Mouse (Mus musculus) cerebellum, adult 9-10 months (tissue): ENCODE results near the gene Tmem200b.

ENCODE experiments used
- DNase-seq: peaks from one replicate; pipeline ENCODE4 v3.0.0; 2022

Gene Tmem200b

DNA sequence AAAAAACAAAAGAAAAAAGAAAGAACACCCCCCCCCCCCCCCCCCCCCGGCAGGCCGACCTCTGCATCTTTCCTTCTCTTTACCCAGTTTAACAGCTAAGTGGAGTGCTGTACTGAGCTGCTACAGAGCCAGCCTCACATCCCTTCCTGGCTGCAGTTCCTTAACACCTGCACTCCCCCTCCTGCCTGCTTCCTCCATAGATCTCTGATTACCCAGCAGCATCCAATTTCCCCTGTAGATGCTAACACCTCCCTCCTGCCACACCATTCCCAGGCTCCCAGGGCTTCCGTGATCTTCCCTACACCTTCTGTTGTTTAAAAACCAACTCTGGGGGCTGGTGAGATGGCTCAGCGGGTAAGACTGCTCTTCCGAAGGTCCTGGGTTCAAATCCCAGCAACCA, 10.1 kb upstream of the Tmem200b start:
- no peak for DNase-seq

- DNase-seq, result no peak
Measured at GRCm38 (mm10) chr4:131913526-131913925, 8.0 kb upstream of the Tmem200b start.

DNA sequence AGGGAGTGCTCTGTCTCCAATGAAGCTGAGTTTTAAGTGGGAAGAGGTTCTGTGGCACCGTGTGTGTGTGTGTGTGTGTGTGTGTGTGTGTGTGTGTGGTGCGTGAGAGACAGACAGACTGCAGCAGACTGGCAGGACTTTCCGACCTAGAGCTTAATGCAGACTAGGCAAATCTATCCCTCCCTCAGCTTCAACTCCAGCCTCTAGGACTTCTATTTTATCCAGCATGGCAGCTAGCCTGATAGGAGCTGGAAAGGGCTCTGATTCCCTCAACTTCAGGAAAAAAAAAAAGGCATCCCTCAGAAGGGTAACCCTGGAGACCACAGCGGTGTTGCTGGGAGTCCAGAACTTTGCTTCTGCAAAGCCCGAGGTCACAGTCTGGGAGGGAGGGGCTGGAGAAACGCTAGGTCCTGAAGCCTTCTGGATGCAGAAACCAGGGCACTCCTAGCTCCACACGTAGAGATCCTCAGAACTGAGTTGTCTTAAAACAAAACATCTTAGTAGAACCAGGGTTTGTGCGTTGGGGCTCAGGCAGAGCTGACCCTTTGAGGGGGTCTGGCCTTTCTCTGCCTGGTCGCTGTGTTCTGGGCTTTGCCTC, 7.4 kb upstream of the Tmem200b start:
- no peak for DNase-seq

DNA sequence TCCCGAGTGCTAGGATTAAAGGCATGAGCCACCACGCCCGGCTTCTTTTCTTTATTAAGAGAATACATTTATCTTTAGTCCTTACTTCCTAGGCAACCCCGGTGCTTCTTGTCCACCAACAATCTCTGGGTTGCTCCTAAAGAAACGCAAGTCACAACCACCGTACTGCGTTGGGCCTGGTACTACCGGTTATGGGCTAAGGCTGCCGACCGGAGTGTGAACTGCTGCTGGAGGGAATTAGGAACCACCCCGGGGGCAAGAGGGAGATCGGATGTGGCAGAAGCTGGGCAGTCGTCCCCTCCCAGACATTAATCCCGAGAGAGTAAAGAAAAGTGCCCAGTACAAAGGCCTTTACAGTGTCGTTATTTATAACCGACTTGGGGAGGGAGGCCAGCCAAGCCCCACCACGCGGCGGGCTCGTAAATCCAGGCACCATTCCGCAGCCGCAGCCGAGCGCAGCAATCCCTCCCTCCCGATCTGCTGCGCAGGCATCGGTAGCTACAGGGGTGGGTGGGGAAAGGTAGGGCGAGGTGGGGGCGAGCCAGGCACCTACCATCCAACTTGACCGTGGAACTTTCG, 6.6 kb upstream of the Tmem200b start:
- DNase-seq, result no peak

- DNase-seq, result no peak
Measured at GRCm38 (mm10) chr4:131915821-131916328, 5.7 kb upstream of the Tmem200b start.

GRCm38 (mm10) chr4:131916425-131916824, 5.1 kb upstream of the Tmem200b start:
- peak; percentile 50 for DNase-seq

- no peak for DNase-seq
Measured at GRCm38 (mm10) chr4:131917010-131917555, 4.5 kb upstream of the Tmem200b start.

GRCm38 (mm10) chr4:131918026-131918533, 3.5 kb upstream of the Tmem200b start:
- DNase-seq, result no peak

GRCm38 (mm10) chr4:131918711-131919500, 2.7 kb upstream of the Tmem200b start:
- DNase-seq, result no peak

- DNase-seq, result no peak
Measured at GRCm38 (mm10) chr4:131919506-131920140, 1.9 kb upstream of the Tmem200b start.

- DNase-seq, result no peak
Measured at GRCm38 (mm10) chr4:131920141-131920594, 1.4 kb upstream of the Tmem200b start.

DNA sequence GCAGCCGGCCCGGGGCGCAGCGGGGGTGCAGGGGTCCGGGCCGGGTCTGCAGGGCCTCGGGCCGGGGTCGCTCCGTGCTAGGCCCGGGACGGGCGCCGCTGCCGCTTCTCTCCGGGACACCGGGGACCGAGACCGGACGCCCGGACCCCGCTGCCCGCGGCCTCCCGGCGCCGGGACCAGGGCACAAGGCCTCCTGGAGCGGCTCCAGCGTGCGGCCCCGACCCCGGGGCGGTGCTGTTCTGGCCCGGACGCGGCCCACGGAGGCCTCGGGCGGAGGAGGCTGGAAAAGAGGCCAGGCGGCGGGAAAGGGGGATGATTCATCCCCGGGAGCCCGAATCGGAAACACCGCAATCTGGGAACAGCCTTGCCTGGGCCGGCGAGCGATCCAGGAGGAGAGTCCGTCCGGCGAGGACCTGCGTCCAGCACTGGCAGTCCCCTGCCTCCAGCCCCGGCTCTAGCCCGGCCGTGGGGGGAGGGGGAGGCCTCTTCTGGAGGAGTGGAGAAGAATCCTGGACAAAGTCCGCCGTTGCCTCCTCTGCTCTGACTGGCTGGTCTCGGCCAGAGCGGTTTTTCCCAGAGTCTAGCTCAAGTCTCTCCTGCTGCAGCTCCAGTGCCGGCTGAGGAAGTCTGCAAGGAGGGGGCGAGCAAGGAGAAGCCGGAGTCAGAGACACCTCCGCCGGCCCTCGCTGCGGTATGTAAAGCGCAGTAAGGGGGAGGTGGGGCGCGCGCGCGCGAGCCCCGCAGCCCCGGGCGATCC, 798 bp upstream of the Tmem200b start:
- DNase-seq, result no peak

DNA sequence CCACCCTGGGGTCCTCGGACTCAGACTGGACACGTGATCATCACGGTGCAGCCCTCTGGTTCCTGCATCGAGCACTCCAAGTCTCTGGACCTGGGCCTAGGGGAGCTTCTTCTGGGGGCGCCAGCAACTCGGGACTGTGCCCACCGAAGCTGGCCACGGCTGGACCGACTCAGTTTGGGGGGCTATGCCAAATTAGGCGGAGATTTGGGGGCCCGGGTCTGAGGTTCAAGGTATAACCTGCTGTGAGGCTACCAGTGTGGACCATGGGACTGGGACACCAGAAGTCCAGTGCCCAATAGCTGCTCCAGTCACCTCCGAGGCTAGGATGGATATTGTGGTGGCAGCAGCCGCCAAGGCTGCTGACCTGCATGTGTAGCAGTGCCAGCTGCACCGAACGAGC, 833 bp downstream of the Tmem200b start:
- no peak for DNase-seq

DNA sequence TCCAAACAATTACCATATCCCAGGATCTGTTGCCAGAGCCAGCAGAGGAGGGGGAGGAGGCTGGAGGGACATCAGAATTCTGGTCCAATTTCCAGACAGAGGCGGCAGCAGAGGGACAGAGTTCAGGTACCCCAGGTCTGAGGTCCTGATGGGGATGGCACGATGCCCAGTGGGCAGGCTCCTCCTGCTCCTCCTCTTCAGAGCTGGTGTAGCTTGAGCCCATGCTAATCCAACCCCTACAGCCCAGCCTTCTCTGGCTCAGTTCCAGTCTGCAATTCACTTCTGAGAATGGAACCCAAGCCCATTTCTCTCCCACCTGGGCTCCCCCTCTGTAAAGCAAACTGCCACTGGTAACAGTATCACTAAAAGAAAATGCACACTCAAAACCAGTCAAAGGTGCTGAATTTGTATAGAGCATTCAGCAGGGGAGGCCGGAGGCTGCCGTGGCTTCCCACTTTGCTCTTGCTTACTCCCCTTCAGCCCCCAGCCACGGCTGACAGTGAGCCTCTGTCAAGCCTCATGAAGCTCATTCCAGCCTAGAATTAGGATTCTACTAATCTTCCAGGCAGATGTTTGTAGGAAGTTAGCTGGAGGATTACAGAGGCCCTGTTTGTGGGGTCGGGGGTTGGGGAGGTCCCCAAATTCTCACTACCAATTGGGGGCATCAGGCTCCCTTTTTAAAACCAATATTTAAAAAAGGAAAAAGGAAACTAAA, 2.7 kb downstream of the Tmem200b start:
- no peak for DNase-seq

DNA sequence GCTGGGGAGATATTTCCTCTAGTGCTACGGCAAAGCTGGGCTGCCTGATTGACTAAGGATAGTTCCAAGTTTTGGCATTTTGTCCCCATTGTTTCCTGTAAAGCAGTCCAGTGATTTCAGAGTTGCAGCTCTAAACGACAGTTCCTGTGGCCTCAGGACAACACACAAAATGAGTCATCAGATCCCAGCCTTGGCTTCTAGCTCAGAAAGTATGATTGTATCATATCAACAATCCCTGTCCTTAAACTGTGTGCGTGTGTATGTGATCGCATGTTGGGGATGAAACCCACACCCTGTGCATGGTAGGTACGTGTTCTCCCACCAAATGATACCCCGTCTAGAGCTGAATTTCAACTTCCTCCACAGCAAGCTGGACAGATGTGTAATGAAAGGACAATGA, 7.6 kb downstream of the Tmem200b start:
- DNase-seq, result no peak

DNA sequence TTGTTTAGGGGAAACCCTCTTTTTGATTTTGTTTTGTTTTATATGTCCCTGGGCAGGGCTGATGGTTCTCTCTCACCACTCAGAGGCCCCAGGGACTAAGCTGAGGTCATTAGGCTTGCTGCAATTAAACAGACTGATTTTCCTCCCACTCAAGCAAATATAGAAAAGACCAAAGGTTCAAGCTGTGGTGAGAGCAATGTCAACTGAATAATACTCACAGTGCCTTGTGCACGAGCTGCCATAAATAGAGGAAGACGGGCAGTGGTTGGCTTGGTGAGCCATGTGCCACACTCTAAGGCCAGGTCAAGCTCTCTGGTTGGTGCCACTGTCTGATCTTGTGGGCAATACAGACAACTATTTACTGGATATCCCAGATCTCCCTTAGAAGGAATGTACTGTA, 17.9 kb downstream of the Tmem200b start:
- no peak for DNase-seq

DNA sequence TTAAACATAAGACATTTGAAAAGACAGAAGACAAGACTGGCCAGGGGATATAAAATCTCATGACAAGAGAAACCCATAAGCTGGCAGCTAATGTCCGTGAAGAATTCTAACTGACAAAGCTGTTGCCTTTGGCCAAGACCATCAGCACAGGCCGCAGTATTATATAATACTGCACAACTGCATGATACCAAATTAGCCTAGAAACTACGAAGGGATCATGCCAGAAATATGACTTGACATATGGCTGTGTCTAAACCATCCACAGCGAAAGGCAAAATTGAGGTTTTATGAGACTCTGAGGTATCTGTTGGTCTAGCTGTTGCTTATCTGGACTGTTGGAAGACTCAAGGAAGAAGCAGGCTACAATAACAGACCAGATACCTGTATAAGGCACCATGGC, 19.3 kb downstream of the Tmem200b start:
- peak; percentile 79 for DNase-seq

- no peak for DNase-seq
Measured at GRCm38 (mm10) chr4:131947848-131948247, 26.3 kb downstream of the Tmem200b start.

- no peak for DNase-seq
Measured at GRCm38 (mm10) chr4:131949903-131950302, 28.3 kb downstream of the Tmem200b start.

DNA sequence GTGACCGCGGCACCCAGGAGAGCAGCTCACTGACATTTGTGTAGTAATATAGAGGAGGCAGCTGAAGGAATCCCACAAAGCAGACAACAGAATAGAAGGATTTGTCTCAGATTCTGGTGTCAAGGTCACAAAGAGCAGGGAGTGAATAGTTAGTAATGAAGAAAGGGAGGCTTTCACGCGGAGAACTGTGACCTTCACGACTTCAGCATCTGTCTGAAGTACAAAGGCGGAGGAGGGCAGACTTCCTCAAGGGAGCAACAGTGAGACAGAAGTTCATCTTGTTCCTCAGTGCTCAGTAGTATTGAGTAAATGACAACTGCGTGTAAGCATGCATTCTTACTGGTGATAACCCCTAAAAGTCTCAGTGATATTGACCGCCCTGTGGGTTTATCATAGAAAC, 29.1 kb downstream of the Tmem200b start:
- no peak for DNase-seq

DNA sequence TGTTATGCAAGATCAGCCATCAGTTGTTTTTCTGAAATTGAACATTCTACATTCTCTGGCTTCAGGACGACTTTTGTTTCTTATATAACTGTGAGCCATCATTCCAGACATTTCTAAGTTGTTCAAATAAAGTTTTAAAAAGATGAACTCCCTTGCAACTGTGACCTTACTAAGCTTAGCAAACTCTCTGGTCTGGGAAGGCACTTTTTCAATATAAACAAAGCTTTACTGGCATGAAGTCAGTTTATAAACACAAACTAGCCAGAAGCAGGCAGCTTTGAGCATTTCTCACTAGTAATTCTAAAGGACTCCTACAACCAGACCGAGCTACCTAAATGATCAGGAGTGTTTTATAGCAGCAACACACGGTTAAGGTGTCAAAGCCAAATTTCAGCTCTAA, 35.6 kb downstream of the Tmem200b start:
- DNase-seq, result no peak

DNA sequence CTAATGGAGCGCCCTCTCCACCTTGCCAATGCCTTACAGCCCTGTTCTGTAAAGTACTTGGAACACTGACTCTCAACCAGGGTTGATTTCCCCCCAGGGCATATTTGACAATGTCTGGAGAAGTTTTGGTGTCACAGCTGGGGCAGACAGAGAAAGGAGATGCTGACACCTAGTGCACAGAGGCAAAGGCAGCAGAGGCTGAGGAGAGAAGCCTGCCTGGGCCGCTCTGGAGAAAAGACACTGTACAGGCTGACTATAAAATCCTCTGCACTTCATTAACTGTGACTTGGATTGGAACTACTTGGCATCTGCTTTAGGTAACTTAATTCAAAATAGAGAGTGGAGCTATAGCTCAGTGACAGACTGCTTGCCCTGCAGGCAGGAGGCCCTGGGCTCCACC, 47.3 kb downstream of the Tmem200b start:
- DNase-seq, result no peak
